Mouse (Mus musculus): Measurements from ENCODE around the gene Clrn1. TPM values are rescaled to one million over a fixed set of nuclear protein-coding genes. Genes with fewer than 3 reads are reported as not detected.

The Clrn1 gene
- polyA plus RNA-seq, 1 experiment from 2014 or later: 0.28 TPM

DNA sequence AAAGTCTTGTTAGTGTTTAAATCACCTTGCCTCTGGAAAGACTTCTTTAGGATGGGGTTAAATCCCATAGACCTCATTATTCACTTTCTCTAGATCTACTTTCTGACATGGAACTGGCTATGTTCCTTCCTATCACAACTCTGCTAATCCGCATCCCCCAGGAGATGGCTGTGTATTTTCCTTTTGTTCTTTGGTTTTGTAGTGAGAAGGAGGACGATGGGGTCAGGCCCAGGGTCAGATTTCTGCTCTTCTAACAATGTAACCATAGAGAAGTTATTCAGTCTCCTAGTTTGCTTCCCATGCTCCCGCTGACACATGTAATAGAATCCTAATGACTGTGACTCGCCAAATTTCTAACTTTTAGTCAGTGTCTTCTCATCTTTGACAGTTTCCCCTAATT lies 58.9 kb downstream of the Clrn1 start:
- WGBS: 76% methylated on average over 4 of the region's 4 CpGs
- Histone ChIP-seq H3K4me1 (ENCODE audit: control insufficient read depth, insufficient read depth, low read length) (no peaks in the 10 kb centered on the region), H3K36me3 (ENCODE audit: control insufficient read depth, insufficient read depth, low read length) (no peaks in the 10 kb centered on the region), H3K27me3 (ENCODE audit: control insufficient read depth, insufficient read depth, low read length) (no peaks in the 10 kb centered on the region), H3K9ac (ENCODE audit: low read length) (no peak overlapping the region), H3K9me3 (ENCODE audit: control insufficient read depth, low read length) (no peaks in the 10 kb centered on the region), H3K27ac (replicated peaks; ENCODE audit: low read depth, low read length) (no peak overlapping the region), H3K4me3 (ENCODE audit: low read depth, low read length) (no peak overlapping the region), H3K4me2 (ENCODE audit: low read depth, severe bottlenecking) (no peak overlapping the region)
- no peak for DNase-seq (ENCODE audit: low spot score)
- ATAC-seq (ENCODE audit: insufficient number of reproducible peaks, low FRiP score, low TSS enrichment, low read depth): no peak

DNA sequence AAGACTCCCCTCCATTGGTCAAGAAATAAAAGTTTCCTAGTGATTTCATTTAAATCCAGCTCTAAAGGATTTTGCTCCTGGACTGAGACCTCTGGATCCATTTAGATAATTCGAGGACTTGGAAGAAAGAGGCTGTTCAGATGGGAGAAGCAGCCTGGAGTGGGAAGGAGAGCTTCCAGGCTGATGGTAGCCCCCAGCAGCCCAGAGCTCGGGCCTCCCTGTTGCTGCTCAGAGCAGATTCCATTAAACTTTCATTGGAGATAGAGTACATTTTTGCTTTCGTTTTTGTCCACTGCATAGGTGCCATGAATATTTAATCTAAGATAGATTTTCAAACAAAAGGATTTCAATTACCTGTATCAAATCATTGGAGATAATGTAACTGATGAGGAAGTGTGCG lies 62.9 kb downstream of the Clrn1 start, which contains the start of gene Mindy4b-ps:
Gene Mindy4b-ps (minus strand): TSS at position 101 of the 400 bp plus-strand sequence.
- Histone ChIP-seq H3K36me3 (ENCODE audit: control insufficient read depth, insufficient read depth, low read length) (no peaks in the 10 kb centered on the region), H3K9ac (ENCODE audit: low read length) (no peak within 1 kb of the TSS), H3K9me3 (ENCODE audit: control insufficient read depth, low read length) (no peaks in the 10 kb centered on the region), H3K27me3 (ENCODE audit: control insufficient read depth, insufficient read depth, low read length) (no peaks in the 10 kb centered on the region), H3K27ac (replicated peaks; ENCODE audit: low read depth, low read length) (no peak within 1 kb of the TSS), H3K4me3 (ENCODE audit: low read depth, low read length) (no peak within 1 kb of the TSS), H3K4me2 (ENCODE audit: low read depth, severe bottlenecking) (no peak within 1 kb of the TSS), H3K4me1 (ENCODE audit: control insufficient read depth, insufficient read depth, low read length) (no peaks in the 10 kb centered on the region)
- 83% methylated on average over 4 of the region's 4 CpGs for WGBS
- no peak for ATAC-seq (ENCODE audit: insufficient number of reproducible peaks, low FRiP score, low TSS enrichment, low read depth)
- DNase-seq (ENCODE audit: low spot score): no peak

DNA sequence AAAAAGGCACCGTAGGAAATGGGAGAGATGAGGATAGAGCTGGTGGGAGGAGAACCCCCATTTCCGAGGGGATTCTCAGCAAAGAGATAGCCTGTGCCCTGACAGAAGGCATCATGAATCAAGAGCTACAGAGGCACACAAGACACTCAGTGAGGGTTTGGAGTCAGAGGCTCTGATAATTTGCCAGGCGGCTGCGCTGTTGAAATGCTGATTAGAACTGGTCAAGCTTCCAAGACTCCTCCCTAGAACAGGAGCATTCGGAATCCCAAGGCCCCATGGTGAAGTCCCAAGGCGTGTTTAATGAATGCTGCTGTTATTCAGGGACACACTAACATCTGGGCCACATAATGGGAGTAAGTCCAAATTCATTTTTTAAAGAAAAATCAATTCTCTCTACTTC lies 67.8 kb downstream of the Clrn1 start:
- WGBS: 42% methylated on average over 6 of the region's 6 CpGs
- H3K36me3 ChIP-seq (ENCODE audit: control insufficient read depth, insufficient read depth, low read length): no peaks in the 10 kb centered on the region
- H3K4me2 ChIP-seq (ENCODE audit: low read depth, severe bottlenecking): no peak overlapping the region
- H3K4me3 ChIP-seq (ENCODE audit: low read depth, low read length): no peak overlapping the region
- H3K27me3 ChIP-seq (ENCODE audit: control insufficient read depth, insufficient read depth, low read length): no peaks in the 10 kb centered on the region
- DNase-seq (ENCODE audit: low spot score): no peak
- no peak overlapping the region for H3K9ac ChIP-seq (ENCODE audit: low read length)
- no peaks in the 10 kb centered on the region for H3K4me1 ChIP-seq (ENCODE audit: control insufficient read depth, insufficient read depth, low read length)
- no peaks in the 10 kb centered on the region for H3K9me3 ChIP-seq (ENCODE audit: control insufficient read depth, low read length)
- ATAC-seq (ENCODE audit: insufficient number of reproducible peaks, low FRiP score, low TSS enrichment, low read depth): no peak
- no peak overlapping the region for H3K27ac ChIP-seq (replicated peaks; ENCODE audit: low read depth, low read length)

GRCm38 (mm10) chr3:58814191-58814590 lies 70.9 kb downstream of the Clrn1 start:
- Histone ChIP-seq H3K4me3 (ENCODE audit: low read depth, low read length) (no peak overlapping the region), H3K27ac (replicated peaks; ENCODE audit: low read depth, low read length) (no peak overlapping the region), H3K9me3 (ENCODE audit: control insufficient read depth, low read length) (no peaks in the 10 kb centered on the region), H3K4me1 (ENCODE audit: control insufficient read depth, insufficient read depth, low read length) (peaks cover 6% of the 10 kb centered on the region; the same call in 1 of the 2 replicates), H3K27me3 (ENCODE audit: control insufficient read depth, insufficient read depth, low read length) (no peaks in the 10 kb centered on the region), H3K9ac (ENCODE audit: low read length) (no peak overlapping the region), H3K36me3 (ENCODE audit: control insufficient read depth, insufficient read depth, low read length) (no peaks in the 10 kb centered on the region), H3K4me2 (ENCODE audit: low read depth, severe bottlenecking) (no peak overlapping the region)
- 94% methylated on average over 3 of the region's 3 CpGs for WGBS
- ATAC-seq (ENCODE audit: insufficient number of reproducible peaks, low FRiP score, low TSS enrichment, low read depth) (no peak), DNase-seq (ENCODE audit: low spot score) (no peak)

- H3K4me3 ChIP-seq (ENCODE audit: low read depth, low read length): no peak overlapping the region
- no peak overlapping the region for H3K27ac ChIP-seq (replicated peaks; ENCODE audit: low read depth, low read length)
- 32% methylated on average over 11 of the region's 11 CpGs for WGBS
- no peaks in the 10 kb centered on the region for H3K36me3 ChIP-seq (ENCODE audit: control insufficient read depth, insufficient read depth, low read length)
- no peak overlapping the region for H3K4me2 ChIP-seq (ENCODE audit: low read depth, severe bottlenecking)
- no peaks in the 10 kb centered on the region for H3K27me3 ChIP-seq (ENCODE audit: control insufficient read depth, insufficient read depth, low read length)
- ATAC-seq (ENCODE audit: insufficient number of reproducible peaks, low FRiP score, low TSS enrichment, low read depth) (no peak), DNase-seq (ENCODE audit: low spot score) (peak; percentile 46)
- H3K9ac ChIP-seq (ENCODE audit: low read length): no peak overlapping the region; the same call in 1 of the 2 replicates
- peaks cover 6% of the 10 kb centered on the region; the same call in 1 of the 2 replicates for H3K4me1 ChIP-seq (ENCODE audit: control insufficient read depth, insufficient read depth, low read length)
- H3K9me3 ChIP-seq (ENCODE audit: control insufficient read depth, low read length): no peaks in the 10 kb centered on the region
These were observed 74.8 kb downstream of the Clrn1 start for GRCm38 (mm10) chr3:58810353-58810752.

GRCm38 (mm10) chr3:58809111-58809915 lies 75.8 kb downstream of the Clrn1 start:
- Histone ChIP-seq H3K27me3 (ENCODE audit: control insufficient read depth, insufficient read depth, low read length) (no peaks in the 10 kb centered on the region), H3K36me3 (ENCODE audit: control insufficient read depth, insufficient read depth, low read length) (no peaks in the 10 kb centered on the region), H3K4me3 (ENCODE audit: low read depth, low read length) (no peak overlapping the region), H3K9me3 (ENCODE audit: control insufficient read depth, low read length) (no peaks in the 10 kb centered on the region), H3K4me1 (ENCODE audit: control insufficient read depth, insufficient read depth, low read length) (peaks cover 6% of the 10 kb centered on the region; the same call in 1 of the 2 replicates), H3K27ac (replicated peaks; ENCODE audit: low read depth, low read length) (no peak overlapping the region), H3K9ac (ENCODE audit: low read length) (no peak overlapping the region), H3K4me2 (ENCODE audit: low read depth, severe bottlenecking) (no peak overlapping the region)
- 45% methylated on average over 12 of the region's 12 CpGs for WGBS
- no peak for ATAC-seq (ENCODE audit: insufficient number of reproducible peaks, low FRiP score, low TSS enrichment, low read depth)
- no peak for DNase-seq (ENCODE audit: low spot score)

DNA sequence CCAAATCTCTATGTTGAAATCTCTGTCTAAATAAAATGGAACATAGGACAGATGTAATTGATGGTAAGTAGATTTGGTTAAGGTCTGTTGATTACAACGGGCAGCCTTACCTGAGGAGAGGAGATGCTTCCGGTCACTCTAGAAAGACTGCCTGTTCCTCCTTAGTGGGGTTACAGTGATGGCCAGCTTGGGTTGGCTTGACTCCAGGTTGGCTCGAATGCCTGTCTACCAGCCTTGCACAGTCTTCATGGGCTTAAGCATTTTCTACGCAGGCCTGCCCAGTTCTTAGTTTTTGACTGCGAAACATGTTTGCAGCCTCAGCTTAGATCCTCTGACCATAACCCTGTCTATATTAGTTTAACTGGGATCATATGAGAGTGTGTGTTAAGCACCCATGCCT lies 76.5 kb downstream of the Clrn1 start:
- DNase-seq (ENCODE audit: low spot score): no peak
- Histone ChIP-seq H3K27me3 (ENCODE audit: control insufficient read depth, insufficient read depth, low read length) (no peaks in the 10 kb centered on the region), H3K4me3 (ENCODE audit: low read depth, low read length) (no peak overlapping the region), H3K4me1 (ENCODE audit: control insufficient read depth, insufficient read depth, low read length) (peaks cover 6% of the 10 kb centered on the region; the same call in 1 of the 2 replicates), H3K36me3 (ENCODE audit: control insufficient read depth, insufficient read depth, low read length) (no peaks in the 10 kb centered on the region), H3K4me2 (ENCODE audit: low read depth, severe bottlenecking) (no peak overlapping the region), H3K9ac (ENCODE audit: low read length) (no peak overlapping the region), H3K27ac (replicated peaks; ENCODE audit: low read depth, low read length) (no peak overlapping the region), H3K9me3 (ENCODE audit: control insufficient read depth, low read length) (no peaks in the 10 kb centered on the region)
- ATAC-seq (ENCODE audit: insufficient number of reproducible peaks, low FRiP score, low TSS enrichment, low read depth): no peak
- 95% methylated on average over 5 of the region's 5 CpGs for WGBS

GRCm38 (mm10) chr3:58804745-58805144 lies 80.4 kb downstream of the Clrn1 start:
- 89% methylated on average over 6 of the region's 6 CpGs for WGBS
- DNase-seq (ENCODE audit: low spot score) (no peak), ATAC-seq (ENCODE audit: insufficient number of reproducible peaks, low FRiP score, low TSS enrichment, low read depth) (no peak)
- Histone ChIP-seq H3K9me3 (ENCODE audit: control insufficient read depth, low read length) (no peaks in the 10 kb centered on the region), H3K4me1 (ENCODE audit: control insufficient read depth, insufficient read depth, low read length) (no peaks in the 10 kb centered on the region), H3K36me3 (ENCODE audit: control insufficient read depth, insufficient read depth, low read length) (no peaks in the 10 kb centered on the region), H3K4me2 (ENCODE audit: low read depth, severe bottlenecking) (no peak overlapping the region), H3K9ac (ENCODE audit: low read length) (no peak overlapping the region), H3K27me3 (ENCODE audit: control insufficient read depth, insufficient read depth, low read length) (no peaks in the 10 kb centered on the region), H3K4me3 (ENCODE audit: low read depth, low read length) (no peak overlapping the region), H3K27ac (replicated peaks; ENCODE audit: low read depth, low read length) (no peak overlapping the region)
